Mouse (Mus musculus) midbrain, embryonic 14.5 days (tissue): ENCODE results near the gene Scrt2. TPM values are rescaled to one million over a fixed set of nuclear protein-coding genes. Genes with fewer than 3 reads are reported as not detected.
A peak's percentile ranks its signal among the peaks of the same experiment; 100 is the strongest.

Source experiments
- ATAC-seq: fragments of 200-750 bp; cut with Nextera tagmentation; 2 replicates; pipeline ENCODE4 v1.8.0; 2017; ENCODE audit warnings: moderate number of reproducible peaks, moderate library complexity; ENCODE audit not compliant: low FRiP score, low TSS enrichment
- DNase-seq: peaks from one replicate; pipeline ENCODE4 v3.0.0-alpha.2; 2015
- H3K27ac ChIP-seq: fragments of 300-500 bp; sonication (generic); replicated peaks from 2 replicates; pipeline ENCODE4 v1.5.1; 2014; ENCODE audit warnings: mild to moderate bottlenecking, low read depth, low read length, moderate library complexity
- H3K27me3 ChIP-seq: fragments of 300-500 bp; sonication (generic); 2 replicates; pipeline ENCODE4 v1.6.1; 2014; ENCODE audit warnings: low read length, control low read depth, mixed read lengths; ENCODE audit not compliant: control insufficient read depth, insufficient read depth
- H3K36me3 ChIP-seq: fragments of 300-500 bp; sonication (generic); 2 replicates; pipeline ENCODE4 v1.6.1; 2014; ENCODE audit warnings: low read length, control low read depth; ENCODE audit not compliant: control insufficient read depth, insufficient read depth
- H3K4me1 ChIP-seq: fragments of 300-500 bp; sonication (generic); 2 replicates; pipeline ENCODE4 v1.6.1; 2014; ENCODE audit warnings: mild to moderate bottlenecking, antibody characterized with exemption, low read length, control low read depth; ENCODE audit not compliant: control insufficient read depth, insufficient read depth
- H3K4me2 ChIP-seq: fragments of 300-500 bp; sonication (generic); 2 replicates; pipeline ENCODE4 v1.6.1; 2014; ENCODE audit warnings: mild to moderate bottlenecking, low read length, moderate library complexity
- H3K4me3 ChIP-seq: fragments of 300-500 bp; sonication (generic); replicated peaks from 2 replicates; pipeline ENCODE4 v1.5.1; 2014; ENCODE audit warnings: low read depth, low read length
- H3K9ac ChIP-seq: fragments of 300-500 bp; sonication (generic); replicated peaks from 2 replicates; pipeline ENCODE4 v1.6.1; 2014; ENCODE audit warnings: mild to moderate bottlenecking, low read length, moderate library complexity
- H3K9me3 ChIP-seq: fragments of 300-500 bp; sonication (generic); 2 replicates; pipeline ENCODE4 v1.6.1; 2016; ENCODE audit warnings: low read length, control low read depth, mixed read lengths; ENCODE audit not compliant: control insufficient read depth
- WGBS: fragments of 180-500 bp; shearing (Covaris S2); extraction: QIAGEN DNeasy Blood & Tissue Kit; methylation state at CpG from one replicate; pipeline ENCODE4 v1.1.7; 2014; 5-methylcytosine and 5-hydroxymethylcytosine counted together
- polyA plus RNA-seq: library from polyadenylated mRNA; unstranded; fragments of >200 nt; fragmentation: Nextera tagmentation; extraction: Ambion mirVana; gene quantifications from 2 replicates; pipeline ENCODE4 v1.2.1, GENCODE M21; 2014

Scrt2 gene
- polyA plus RNA-seq, 1 experiment from 2014 or later, result 16.4 TPM

- no peaks in the 10 kb centered on the region for H3K27me3 ChIP-seq
- WGBS, result 86% methylated on average over 7 of the region's 7 CpGs
- ATAC-seq, result no peak
- H3K27ac ChIP-seq, result no peak overlapping the region
- no peaks in the 10 kb centered on the region for H3K36me3 ChIP-seq
- no peaks in the 10 kb centered on the region for H3K9me3 ChIP-seq
- peaks cover 17% of the 10 kb centered on the region for H3K4me1 ChIP-seq
- no peak overlapping the region for H3K9ac ChIP-seq
- no peak overlapping the region for H3K4me2 ChIP-seq
- no peak overlapping the region for H3K4me3 ChIP-seq
- DNase-seq, result no peak
These were observed 36.4 kb downstream of the Scrt2 start for GRCm38 (mm10) chr2:152117694-152118093.

GRCm38 (mm10) chr2:152119228-152119865 is 38.0 kb downstream of the Scrt2 start:
- no peak for DNase-seq
- WGBS, result 42% methylated on average over 6 of the region's 6 CpGs
- ATAC-seq, result no peak
- peaks cover 12% of the 10 kb centered on the region for H3K4me1 ChIP-seq
- H3K27ac ChIP-seq, result peak overlapping the region; percentile 20; the same call in 1 of the 2 replicates
- H3K27me3 ChIP-seq, result no peaks in the 10 kb centered on the region
- H3K4me3 ChIP-seq, result no peak overlapping the region
- H3K9ac ChIP-seq, result no peak overlapping the region; the same call in 1 of the 2 replicates
- no peak overlapping the region for H3K4me2 ChIP-seq
- no peaks in the 10 kb centered on the region for H3K36me3 ChIP-seq
- H3K9me3 ChIP-seq, result no peaks in the 10 kb centered on the region

DNA sequence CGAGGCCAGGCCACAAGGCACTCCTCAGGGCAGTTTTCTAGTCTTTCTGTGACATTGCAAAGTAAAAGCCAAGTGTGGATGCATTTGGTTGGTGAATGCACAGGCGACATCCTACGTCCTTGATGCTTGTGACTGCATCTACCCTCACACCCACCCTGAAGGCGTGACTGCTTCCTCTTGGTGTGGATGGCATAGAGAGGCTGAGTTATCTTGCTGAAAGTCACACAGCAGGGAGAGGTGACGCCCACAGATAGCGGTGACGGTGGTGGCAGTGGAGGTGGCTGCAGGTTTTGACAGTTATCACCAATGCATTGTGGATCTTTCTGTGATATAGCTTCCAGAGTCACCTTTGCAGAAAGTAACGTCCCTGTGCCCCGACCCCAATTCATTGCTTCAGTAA is 41.6 kb downstream of the Scrt2 start:
- no peaks in the 10 kb centered on the region for H3K36me3 ChIP-seq
- H3K4me2 ChIP-seq, result no peak overlapping the region
- no peaks in the 10 kb centered on the region for H3K27me3 ChIP-seq
- H3K27ac ChIP-seq, result no peak overlapping the region
- 85% methylated on average over 9 of the region's 9 CpGs for WGBS
- DNase-seq (no peak), ATAC-seq (no peak)
- H3K9me3 ChIP-seq, result no peaks in the 10 kb centered on the region
- H3K9ac ChIP-seq, result no peak overlapping the region
- no peaks in the 10 kb centered on the region for H3K4me1 ChIP-seq
- H3K4me3 ChIP-seq, result no peak overlapping the region

DNA sequence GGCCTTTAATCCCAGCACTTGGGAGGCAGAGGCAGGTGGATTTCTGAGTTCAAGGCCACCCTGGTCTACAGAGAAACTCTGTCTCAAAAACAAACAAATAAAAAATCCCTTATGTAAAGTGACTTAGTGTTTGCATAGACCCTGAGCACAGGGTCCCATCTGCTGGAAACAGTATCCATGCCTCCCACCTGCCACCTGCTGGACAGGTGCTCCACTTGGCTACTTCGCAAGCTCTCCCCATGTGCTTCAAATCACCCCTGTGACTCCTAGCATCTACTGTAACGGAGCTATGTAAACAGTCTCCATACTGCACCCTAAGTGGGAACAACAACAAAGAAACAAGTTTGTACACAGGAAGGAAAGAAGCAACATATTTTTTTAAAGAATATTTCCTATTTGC is 47.3 kb downstream of the Scrt2 start:
- Histone ChIP-seq H3K4me2 (no peak overlapping the region), H3K27me3 (no peaks in the 10 kb centered on the region), H3K36me3 (no peaks in the 10 kb centered on the region), H3K27ac (no peak overlapping the region), H3K9ac (no peak overlapping the region), H3K4me3 (no peak overlapping the region), H3K4me1 (no peaks in the 10 kb centered on the region), H3K9me3 (no peaks in the 10 kb centered on the region)
- DNase-seq, result no peak
- ATAC-seq, result no peak
- 65% methylated on average over 2 of the region's 2 CpGs for WGBS

- no peak for DNase-seq
- Histone ChIP-seq H3K9me3 (no peaks in the 10 kb centered on the region), H3K4me1 (no peaks in the 10 kb centered on the region), H3K27ac (no peak overlapping the region), H3K9ac (no peak overlapping the region), H3K27me3 (no peaks in the 10 kb centered on the region), H3K36me3 (no peaks in the 10 kb centered on the region), H3K4me2 (no peak overlapping the region), H3K4me3 (no peak overlapping the region)
- 76% methylated on average over 3 of the region's 3 CpGs for WGBS
- no peak for ATAC-seq
These were observed 48.4 kb downstream of the Scrt2 start for GRCm38 (mm10) chr2:152129778-152130177.

DNA sequence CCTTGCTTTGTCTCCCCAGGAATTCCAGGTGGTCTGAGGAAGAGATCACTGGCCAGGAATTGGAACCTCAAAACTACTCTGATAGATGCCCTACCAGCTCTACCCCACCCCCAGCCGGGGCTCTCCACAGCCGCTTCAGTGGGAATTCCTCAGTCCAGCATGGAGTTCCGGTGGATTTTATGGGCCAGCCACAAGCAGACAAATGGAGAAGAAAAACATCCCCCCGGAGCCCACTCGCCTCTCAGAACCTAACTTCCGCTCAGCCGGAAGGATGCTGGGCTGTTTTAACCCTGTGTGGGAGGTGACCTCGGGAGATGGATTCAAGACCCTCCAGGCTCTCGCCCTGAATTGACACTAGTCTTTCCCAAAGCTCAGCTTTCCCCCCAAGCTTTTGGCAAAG is 50.7 kb downstream of the Scrt2 start:
- no peak overlapping the region for H3K9ac ChIP-seq
- ATAC-seq (no peak), DNase-seq (no peak)
- no peaks in the 10 kb centered on the region for H3K27me3 ChIP-seq
- 70% methylated on average over 9 of the region's 9 CpGs for WGBS
- no peak overlapping the region for H3K4me3 ChIP-seq
- H3K9me3 ChIP-seq, result no peaks in the 10 kb centered on the region
- H3K36me3 ChIP-seq, result no peaks in the 10 kb centered on the region
- no peak overlapping the region for H3K4me2 ChIP-seq
- no peaks in the 10 kb centered on the region for H3K4me1 ChIP-seq
- no peak overlapping the region for H3K27ac ChIP-seq

GRCm38 (mm10) chr2:152132691-152133090 is 51.4 kb downstream of the Scrt2 start:
- Histone ChIP-seq H3K27me3 (no peaks in the 10 kb centered on the region), H3K9ac (no peak overlapping the region), H3K27ac (no peak overlapping the region), H3K4me3 (no peak overlapping the region), H3K9me3 (no peaks in the 10 kb centered on the region), H3K4me2 (no peak overlapping the region), H3K36me3 (no peaks in the 10 kb centered on the region), H3K4me1 (no peaks in the 10 kb centered on the region)
- no peak for DNase-seq
- WGBS, result 80% methylated on average over 8 of the region's 8 CpGs
- ATAC-seq, result no peak

GRCm38 (mm10) chr2:152139191-152139987 is 58.1 kb downstream of the Scrt2 start:
- ATAC-seq (no peak), DNase-seq (no peak)
- Histone ChIP-seq H3K4me3 (no peak overlapping the region), H3K27ac (no peak overlapping the region), H3K9me3 (no peaks in the 10 kb centered on the region), H3K4me2 (no peak overlapping the region), H3K4me1 (peaks cover 26% of the 10 kb centered on the region), H3K27me3 (peaks cover 36% of the 10 kb centered on the region), H3K9ac (no peak overlapping the region), H3K36me3 (no peaks in the 10 kb centered on the region)
- WGBS, result 56% methylated on average over 10 of the region's 10 CpGs

DNA sequence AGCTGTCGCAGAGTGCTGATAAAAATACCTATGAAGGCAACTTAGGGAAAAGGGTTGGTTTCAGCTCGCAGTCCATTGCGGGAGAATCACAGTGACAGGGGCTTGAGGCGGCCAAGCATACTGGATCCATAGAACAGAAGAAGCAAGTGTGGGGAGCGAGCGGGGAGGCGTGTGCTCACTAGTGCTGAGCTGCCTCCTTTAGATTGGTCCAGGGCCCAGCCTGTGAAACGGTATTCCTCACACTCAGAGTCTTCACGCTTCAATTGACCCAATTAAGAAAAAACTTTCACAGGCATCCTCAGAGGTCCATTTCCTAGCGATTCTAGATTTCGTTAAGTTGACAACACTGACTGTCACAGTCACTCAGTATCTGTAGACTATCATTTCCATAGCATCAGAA is 59.6 kb downstream of the Scrt2 start:
- no peak overlapping the region for H3K4me2 ChIP-seq
- H3K27ac ChIP-seq, result no peak overlapping the region
- 30% methylated on average over 11 of the region's 11 CpGs for whole genome bisulfite sequencing
- DNase-seq (no peak), ATAC-seq (no peak)
- no peaks in the 10 kb centered on the region for H3K36me3 ChIP-seq
- no peak overlapping the region for H3K4me3 ChIP-seq
- H3K9ac ChIP-seq, result no peak overlapping the region
- no peaks in the 10 kb centered on the region for H3K9me3 ChIP-seq
- peaks cover 26% of the 10 kb centered on the region for H3K4me1 ChIP-seq
- H3K27me3 ChIP-seq, result peaks cover 46% of the 10 kb centered on the region
